Comparison of ENCODE assay signal across 22 mouse cellular contexts in genomic region chr12:9660299-9660698, GRCm38 (mm10).
DNase-seq lines count a peak whose midpoint lies in the region; ATAC-seq and TF ChIP-seq lines count a peak whose summit lies in the region.
"Had no signal": no experiment of that assay in that cellular context is flagged by ENCODE, and none has a peak within 500 bp of the region (broad histone marks: within the 10 kb centered on the region; RNA-seq: fewer than 3 reads in every experiment).

No protein-coding gene starts in this region.

- no peak overlapping the region for H3K27ac ChIP-seq in lung, embryonic 14.5 days (ENCODE audit: low read depth)
- H3K27ac ChIP-seq: embryonic facial prominence, embryonic 12.5 days; embryonic facial prominence, embryonic 15.5 days; gastrocnemius, adult 2 months; hindbrain, embryonic 12.5 days had no signal

- TF ChIP-seq POLR2A in lung, adult 2 months (IDR thresholded peaks at IDR 0.05; ENCODE audit: borderline replicate concordance, extremely low read depth, low read depth, low read length): no peak

- no peak for ATAC-seq in lung, embryonic 14.5 days (ENCODE audit: insufficient read depth)
- ATAC-seq: CD4-positive, CD25-positive, alpha-beta regulatory T cell, adult 4 months; forebrain, embryonic 14.5 days; forebrain, postnatal 0 days had no signal

- no peak for TF ChIP-seq CTCF in lung, embryonic 14.5 days (IDR thresholded peaks at IDR 0.05; ENCODE audit: low read depth)
- TF ChIP-seq CTCF in lung, adult 2 months (IDR thresholded peaks at IDR 0.05; ENCODE audit: insufficient read depth, low read length): no peak

- H3K9ac ChIP-seq in lung, embryonic 14.5 days: no peak overlapping the region
- H3K9ac ChIP-seq: embryonic facial prominence, embryonic 12.5 days; embryonic facial prominence, embryonic 15.5 days; forebrain, postnatal 0 days; hindbrain, embryonic 12.5 days had no signal

- WGBS in lung, embryonic 14.5 days: 15% methylated on average over 1 of the region's 1 CpGs
- 10% methylated on average over 1 of the region's 1 CpGs for WGBS in lung, adult 2 months

- DNase-seq in kidney, adult 8-10 months: peak; percentile 18 to 23
- no peak for DNase-seq in kidney, postnatal 10 days
- peak; percentile 17 for DNase-seq in lung, embryonic 14.5 days
- no peak for DNase-seq in lung, adult 2 months
- peak; percentile 18 for DNase-seq in lung, postnatal 25 days (ENCODE audit: low spot score)
- no peak for DNase-seq in lung, postnatal 10 days
- DNase-seq: adrenal gland, adult 2 months; adrenal gland, postnatal 14 days; cerebellum, adult 11 months; cerebellum, adult 2 months; cerebellum, adult 9-11 months; cerebellum, postnatal 25 days; forebrain, postnatal 0 days; gastrocnemius, adult 2 months; gastrocnemius, postnatal 14 days; heart, adult 11 months had no signal

- H3K9me3 ChIP-seq in lung, embryonic 14.5 days (ENCODE audit: low read depth, low read length): no peaks in the 10 kb centered on the region
- H3K9me3 ChIP-seq: embryonic facial prominence, embryonic 12.5 days; embryonic facial prominence, embryonic 15.5 days; hindbrain, embryonic 12.5 days had no signal

- H3K4me2 ChIP-seq in lung, embryonic 14.5 days: no peak overlapping the region
- H3K4me2 ChIP-seq: embryonic facial prominence, embryonic 12.5 days; embryonic facial prominence, embryonic 15.5 days; heart, embryonic 11.5 days; hindbrain, embryonic 12.5 days had no signal

- peaks cover 15% of the 10 kb centered on the region; the same call in 1 of the 2 replicates for H3K4me1 ChIP-seq in lung, embryonic 14.5 days (ENCODE audit: insufficient read depth)
- H3K4me1 ChIP-seq in lung, adult 2 months (ENCODE audit: control insufficient read depth, insufficient read depth, low read length): no peaks in the 10 kb centered on the region; the same call in 1 of the 2 replicates
- H3K4me1 ChIP-seq: embryonic facial prominence, embryonic 15.5 days; hindbrain, embryonic 12.5 days had no signal

- no peaks in the 10 kb centered on the region for H3K36me3 ChIP-seq in lung, embryonic 14.5 days (ENCODE audit: insufficient read depth)
- H3K36me3 ChIP-seq: embryonic facial prominence, embryonic 12.5 days; embryonic facial prominence, embryonic 15.5 days; hindbrain, embryonic 12.5 days had no signal

- H3K4me3 ChIP-seq in lung, embryonic 14.5 days (ENCODE audit: low read depth, low read length): no peak overlapping the region
- H3K4me3 ChIP-seq in lung, adult 2 months (replicated peaks; ENCODE audit: extremely low read depth, low read depth, low read length): no peak overlapping the region
- H3K4me3 ChIP-seq: embryonic facial prominence, embryonic 12.5 days; embryonic facial prominence, embryonic 15.5 days; gastrocnemius, adult 2 months; hindbrain, embryonic 12.5 days had no signal

- no peaks in the 10 kb centered on the region for H3K27me3 ChIP-seq in lung, embryonic 14.5 days (ENCODE audit: insufficient read depth, low read length)
- H3K27me3 ChIP-seq: embryonic facial prominence, embryonic 12.5 days; embryonic facial prominence, embryonic 15.5 days; hindbrain, embryonic 12.5 days had no signal

Comparison
In these comparisons a context has a peak if more than half of its experiments do, and no peak if none do; other contexts are left out.
1. DNase-seq: peak in kidney, adult 8-10 months (2 of 2), lung, embryonic 14.5 days (single experiment) and lung, postnatal 25 days (single experiment); none in kidney, postnatal 10 days (single experiment), lung, adult 2 months (single experiment) and lung, postnatal 10 days (single experiment).